Mouse (Mus musculus) hindbrain, embryonic 14.5 days (tissue): ENCODE measurements at regions not wholly inside any gene's neighbourhood (a gene's known extent, or its start where the extent isn't known, plus 50 kb on each side); places are given as distances from the start of the nearest gene placed in this dataset. TPM values are rescaled to one million over a fixed set of nuclear protein-coding genes. Genes with fewer than 3 reads are reported as not detected.

ENCODE experiments used
- ATAC-seq: fragments of 200-750 bp; cut with Nextera tagmentation; 2 replicates; pipeline ENCODE4 v1.8.0; 2017; ENCODE audit warnings: moderate number of reproducible peaks, mild to moderate bottlenecking, moderate TSS enrichment, moderate library complexity; ENCODE audit not compliant: low FRiP score
- DNase-seq: peaks from one replicate; pipeline ENCODE4 v3.0.0-alpha.2; 2015; ENCODE audit warnings: low spot score
- H3K27ac ChIP-seq: fragments of 300-500 bp; sonication (generic); 2 replicates; pipeline ENCODE4 v1.5.1; 2014; ENCODE audit warnings: mild to moderate bottlenecking, moderate library complexity
- H3K27me3 ChIP-seq: fragments of 300-500 bp; sonication (generic); 2 replicates; pipeline ENCODE4 v1.6.1; 2014; ENCODE audit warnings: mild to moderate bottlenecking, low read length, mixed read lengths; ENCODE audit not compliant: control insufficient read depth, insufficient read depth
- H3K36me3 ChIP-seq: fragments of 300-500 bp; sonication (generic); replicated peaks from 2 replicates; pipeline ENCODE4 v1.6.1; 2014; ENCODE audit not compliant: control insufficient read depth, insufficient read depth
- H3K4me1 ChIP-seq: fragments of 300-500 bp; sonication (generic); replicated peaks from 2 replicates; pipeline ENCODE4 v1.6.1; 2014; ENCODE audit warnings: antibody characterized with exemption, low read length, mixed read lengths; ENCODE audit not compliant: control insufficient read depth, insufficient read depth
- H3K4me2 ChIP-seq: fragments of 300-500 bp; sonication (generic); replicated peaks from 2 replicates; pipeline ENCODE4 v1.6.1; 2014; ENCODE audit warnings: mild to moderate bottlenecking, moderate library complexity
- H3K4me3 ChIP-seq: fragments of 300-500 bp; sonication (generic); replicated peaks from 2 replicates; pipeline ENCODE4 v1.5.1; 2014; ENCODE audit warnings: mild to moderate bottlenecking, low read length
- H3K9ac ChIP-seq: fragments of 300-500 bp; sonication (generic); 2 replicates; pipeline ENCODE4 v1.6.1; 2014
- H3K9me3 ChIP-seq: fragments of 300-500 bp; sonication (generic); 2 replicates; pipeline ENCODE4 v1.6.1; 2016; ENCODE audit warnings: low read length; ENCODE audit not compliant: control insufficient read depth
- WGBS: fragments of 180-500 bp; shearing (Covaris S2); extraction: QIAGEN DNeasy Blood & Tissue Kit; methylation state at CpG from one replicate; pipeline ENCODE4 v1.1.7; 2014; 5-methylcytosine and 5-hydroxymethylcytosine counted together
- microRNA-seq: library from miRNA; unstranded; fragments of <30 nt; microRNA quantifications from one replicate; pipeline ENCODE4, GENCODE M21; 2016

GRCm38 (mm10) chr15:62049416-62049815, 1126.6 kb upstream of the A1bg start:
- no peak overlapping the region for H3K4me2 ChIP-seq
- no peaks in the 10 kb centered on the region for H3K4me1 ChIP-seq
- H3K27ac ChIP-seq: no peak overlapping the region
- no peak for DNase-seq
- ATAC-seq: no peak
- peaks cover 6% of the 10 kb centered on the region; the same call in 1 of the 2 replicates for H3K9me3 ChIP-seq
- H3K36me3 ChIP-seq: no peaks in the 10 kb centered on the region
- H3K27me3 ChIP-seq: no peaks in the 10 kb centered on the region
- no peak overlapping the region for H3K9ac ChIP-seq
- H3K4me3 ChIP-seq: no peak overlapping the region
- WGBS: 84% methylated on average over 9 of the region's 9 CpGs

- H3K9me3 ChIP-seq: peaks cover 6% of the 10 kb centered on the region; the same call in 1 of the 2 replicates
- no peaks in the 10 kb centered on the region for H3K36me3 ChIP-seq
- no peak overlapping the region for H3K4me2 ChIP-seq
- H3K4me3 ChIP-seq: no peak overlapping the region
- H3K9ac ChIP-seq: no peak overlapping the region
- H3K4me1 ChIP-seq: no peaks in the 10 kb centered on the region
- WGBS: 84% methylated on average over 4 of the region's 4 CpGs
- H3K27ac ChIP-seq: no peak overlapping the region
- H3K27me3 ChIP-seq: no peaks in the 10 kb centered on the region
- DNase-seq (no peak), ATAC-seq (no peak)
Observed at GRCm38 (mm10) chr15:62048981-62049380, 1126.2 kb upstream of the A1bg start.

GRCm38 (mm10) chr15:62046276-62046675, 1123.5 kb upstream of the A1bg start:
- no peaks in the 10 kb centered on the region for H3K27me3 ChIP-seq
- no peak for DNase-seq
- H3K4me2 ChIP-seq: no peak overlapping the region
- H3K9me3 ChIP-seq: peaks cover 6% of the 10 kb centered on the region; the same call in 1 of the 2 replicates
- H3K4me1 ChIP-seq: no peaks in the 10 kb centered on the region
- ATAC-seq: no peak
- no peak overlapping the region for H3K9ac ChIP-seq
- 89% methylated on average over 3 of the region's 3 CpGs for WGBS
- no peak overlapping the region for H3K27ac ChIP-seq
- no peaks in the 10 kb centered on the region for H3K36me3 ChIP-seq
- no peak overlapping the region for H3K4me3 ChIP-seq

GRCm38 (mm10) chr15:62044654-62045335, 1122.0 kb upstream of the A1bg start:
- no peak for DNase-seq

GRCm38 (mm10) chr15:62043617-62044392, 1121.0 kb upstream of the A1bg start:
- Histone ChIP-seq H3K36me3 (no peaks in the 10 kb centered on the region), H3K9ac (no peak overlapping the region), H3K9me3 (no peaks in the 10 kb centered on the region), H3K4me2 (no peak overlapping the region), H3K4me3 (no peak overlapping the region), H3K27me3 (no peaks in the 10 kb centered on the region), H3K27ac (no peak overlapping the region), H3K4me1 (no peaks in the 10 kb centered on the region)
- WGBS: 83% methylated on average over 19 of the region's 20 CpGs
- ATAC-seq: no peak
- DNase-seq: no peak

More at GRCm38 (mm10) chr15:62044654-62045335, 1122.0 kb upstream of the A1bg start:
- no peak for ATAC-seq
- H3K4me3 ChIP-seq: no peak overlapping the region
- no peaks in the 10 kb centered on the region for H3K36me3 ChIP-seq
- H3K9ac ChIP-seq: no peak overlapping the region
- H3K4me2 ChIP-seq: no peak overlapping the region
- no peak overlapping the region for H3K27ac ChIP-seq
- no peaks in the 10 kb centered on the region for H3K9me3 ChIP-seq
- WGBS: 94% methylated on average over 7 of the region's 7 CpGs
- H3K4me1 ChIP-seq: no peaks in the 10 kb centered on the region
- no peaks in the 10 kb centered on the region for H3K27me3 ChIP-seq

GRCm38 (mm10) chr15:62042924-62043504, 1120.2 kb upstream of the A1bg start:
- H3K36me3 ChIP-seq: no peaks in the 10 kb centered on the region
- DNase-seq: no peak
- 91% methylated on average over 6 of the region's 6 CpGs for WGBS
- H3K4me3 ChIP-seq: no peak overlapping the region
- no peak overlapping the region for H3K27ac ChIP-seq
- ATAC-seq: no peak
- no peaks in the 10 kb centered on the region for H3K4me1 ChIP-seq
- no peak overlapping the region for H3K4me2 ChIP-seq
- H3K9ac ChIP-seq: no peak overlapping the region
- H3K9me3 ChIP-seq: no peaks in the 10 kb centered on the region
- no peaks in the 10 kb centered on the region for H3K27me3 ChIP-seq

Small RNA genes in the stretch of these regions (microRNA-seq; reads per million reads assigned to microRNA genes)
- gene Gm24810: not detected
